Mouse (Mus musculus): ENCODE data around the gene Rbpj.

The Rbpj gene

DNA sequence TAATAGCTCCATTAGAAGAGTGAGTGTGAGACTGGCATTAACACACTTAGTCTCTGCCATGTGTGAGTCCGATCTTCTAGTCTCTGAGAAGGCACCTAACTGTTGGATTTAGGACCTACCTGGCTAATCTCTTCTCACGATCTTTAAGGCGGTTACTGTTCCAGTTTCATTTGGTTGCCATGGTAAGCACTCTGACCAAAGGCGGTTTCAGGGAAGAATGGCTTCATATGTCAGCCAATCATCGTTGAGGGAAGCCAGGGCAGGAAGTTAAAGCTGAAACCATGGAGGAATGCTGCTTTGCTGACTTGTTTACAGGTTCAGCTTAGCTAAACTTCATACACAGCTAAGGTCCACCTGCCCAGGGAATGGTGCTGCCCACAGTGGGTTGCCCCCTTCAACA is 41.4 kb downstream of the Rbpj start:
- no peak for DNase-seq (ENCODE audit: extremely low read depth, insufficient read length, low spot score)

DNA sequence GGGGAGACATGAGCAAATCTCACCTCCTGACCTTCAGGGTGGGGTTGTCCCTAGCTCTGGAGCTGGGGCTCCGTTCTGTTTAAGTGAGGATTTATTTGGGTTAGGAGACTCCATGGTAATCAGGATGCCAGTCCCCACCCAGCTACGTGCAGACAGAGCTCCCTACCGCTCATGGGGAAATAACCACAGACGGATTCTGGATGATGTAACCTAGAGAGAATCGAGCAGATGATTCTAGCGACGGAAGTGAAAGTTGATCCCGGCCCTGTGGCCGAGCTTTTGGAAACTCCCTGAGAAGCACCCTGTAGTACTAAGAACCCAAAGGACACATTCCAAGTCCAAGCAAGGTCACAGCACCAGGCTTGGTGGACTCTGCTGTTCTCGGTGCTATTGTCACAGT is 43.5 kb downstream of the Rbpj start:
- peak; percentile 68 for DNase-seq (ENCODE audit: extremely low read depth, insufficient read length, low spot score)

DNA sequence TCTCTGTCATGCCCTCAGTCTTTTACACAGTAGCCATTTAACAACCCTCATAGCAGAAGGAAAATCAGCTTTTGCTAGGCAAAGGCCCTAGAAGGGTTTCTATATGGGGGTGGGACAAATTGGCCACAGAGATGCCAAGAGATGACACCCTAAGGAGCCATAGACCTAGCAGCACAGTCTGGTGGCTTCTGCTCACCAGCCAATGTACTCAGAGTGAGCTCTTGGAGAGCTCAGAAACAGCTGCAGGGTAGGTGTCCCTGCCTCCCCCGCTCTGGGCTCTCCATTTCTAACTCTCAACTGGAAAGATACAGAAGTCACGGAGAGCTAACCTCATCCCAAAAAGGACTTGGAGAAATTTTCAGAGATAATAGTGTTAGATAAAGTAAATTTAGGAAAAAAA is 44.0 kb downstream of the Rbpj start:
- no peak for DNase-seq (ENCODE audit: extremely low read depth, insufficient read length, low spot score)

DNA sequence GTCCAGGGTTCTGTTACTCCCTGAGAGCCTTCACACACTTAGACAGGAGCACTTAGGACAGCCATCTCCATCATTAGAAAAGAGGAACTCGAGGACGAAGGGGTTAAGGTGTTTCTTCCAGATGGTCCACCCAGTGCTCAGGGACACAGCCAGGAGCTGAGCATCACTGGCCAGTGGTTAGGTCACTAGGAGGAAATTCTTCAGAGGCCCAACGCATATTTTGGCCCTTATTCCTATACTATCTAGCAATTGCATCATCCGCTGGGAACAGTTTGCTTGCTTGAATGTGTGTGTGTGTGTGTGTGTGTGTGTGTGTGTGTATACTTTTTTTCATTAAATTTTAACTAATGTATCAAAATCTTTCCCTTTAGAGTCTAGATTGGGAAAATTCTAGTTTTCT is 45.5 kb downstream of the Rbpj start:
- DNase-seq (ENCODE audit: extremely low read depth, insufficient read length, low spot score) = peak; percentile 46

DNA sequence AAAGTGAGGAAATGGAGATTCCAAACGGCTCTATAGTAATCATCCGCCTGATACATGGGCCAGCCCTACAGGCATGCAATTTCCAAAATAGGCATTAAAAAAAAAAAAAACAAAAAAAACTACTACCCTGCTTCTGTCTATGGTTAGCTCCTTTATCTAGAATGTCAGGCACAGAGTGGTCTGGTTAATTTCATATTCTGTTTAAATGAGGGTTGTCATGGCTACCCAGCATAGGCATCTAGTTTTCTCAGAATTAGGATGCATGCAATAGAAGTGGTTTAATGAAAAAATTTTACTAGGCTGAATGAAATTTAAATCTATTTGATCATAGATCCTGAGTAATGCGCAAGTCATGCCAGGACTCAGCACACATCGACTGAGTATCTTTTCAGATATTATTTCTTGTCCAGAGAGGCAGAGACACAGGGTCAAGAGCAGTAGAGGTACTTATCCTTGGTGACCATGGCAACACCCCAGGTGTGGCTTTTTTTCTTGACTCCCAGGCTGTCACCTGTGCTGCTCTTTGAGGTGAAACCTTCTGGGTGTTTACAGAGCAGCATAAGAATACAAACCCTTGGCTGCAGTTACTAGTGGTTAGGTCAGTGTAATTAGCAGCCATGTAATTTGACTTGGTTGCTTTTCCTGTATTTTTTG is 49.1 kb downstream of the Rbpj start:
- no peak for DNase-seq (ENCODE audit: extremely low read depth, insufficient read length, low spot score)

DNA sequence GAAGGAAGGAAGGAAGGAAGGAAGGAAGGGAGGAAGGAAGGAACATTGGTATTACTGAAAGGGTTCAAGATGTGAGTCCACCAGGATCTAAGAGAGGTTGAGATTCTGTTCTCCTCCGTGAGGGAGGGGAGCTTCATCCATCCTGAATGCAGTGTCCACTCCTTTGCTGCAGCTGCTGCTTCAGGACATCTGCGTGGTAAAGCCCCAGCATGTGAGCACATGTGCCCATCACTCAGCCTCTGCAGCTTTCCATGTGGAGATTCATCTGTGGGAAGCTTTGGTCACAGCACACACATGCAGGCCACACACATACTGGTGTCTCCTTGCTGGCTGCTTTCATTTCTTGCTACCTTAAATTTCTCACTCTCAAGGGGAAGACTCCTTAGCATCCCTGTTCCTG is 50.5 kb downstream of the Rbpj start:
- DNase-seq (ENCODE audit: extremely low read depth, insufficient read length, low spot score) = no peak

DNA sequence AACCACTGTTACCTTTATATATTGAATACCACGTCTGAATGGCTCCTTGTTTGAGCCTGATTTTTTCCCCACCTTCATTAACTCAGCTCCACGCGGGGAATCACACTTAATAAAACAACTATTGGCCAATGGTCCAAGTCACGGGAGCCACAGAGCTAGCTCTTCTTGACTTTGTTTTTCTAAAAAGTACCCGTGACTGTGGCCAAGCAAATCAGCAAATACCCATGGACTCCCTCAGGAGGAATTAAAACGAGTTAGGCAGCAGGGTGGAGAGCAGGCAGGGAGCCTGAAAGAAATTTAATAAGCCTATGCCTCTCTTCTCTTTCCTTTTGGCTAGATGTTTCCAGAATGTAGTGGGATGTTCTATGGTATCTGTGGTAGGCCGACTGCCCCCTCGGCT is 51.9 kb downstream of the Rbpj start:
- no peak for DNase-seq (ENCODE audit: extremely low read depth, insufficient read length, low spot score)

DNA sequence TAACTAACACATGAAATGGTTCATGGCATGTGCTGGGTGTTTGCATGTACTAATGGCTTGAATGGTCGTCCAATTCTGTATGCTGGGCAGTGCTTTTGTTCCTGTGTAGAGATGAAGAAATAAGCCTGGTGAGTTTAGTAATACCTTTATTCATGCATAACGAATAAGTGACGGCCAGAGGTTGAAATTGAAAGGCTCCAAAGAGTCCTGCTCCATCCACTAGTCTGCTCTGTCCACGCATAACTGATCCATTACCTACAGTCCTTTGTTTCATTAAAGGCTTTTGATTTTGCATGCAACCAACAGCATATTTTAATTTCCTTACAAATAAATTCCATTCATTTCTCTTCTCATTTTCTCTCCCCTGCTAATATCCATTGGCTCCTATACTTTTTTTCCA is 53.2 kb downstream of the Rbpj start:
- DNase-seq (ENCODE audit: extremely low read depth, insufficient read length, low spot score) = no peak

DNA sequence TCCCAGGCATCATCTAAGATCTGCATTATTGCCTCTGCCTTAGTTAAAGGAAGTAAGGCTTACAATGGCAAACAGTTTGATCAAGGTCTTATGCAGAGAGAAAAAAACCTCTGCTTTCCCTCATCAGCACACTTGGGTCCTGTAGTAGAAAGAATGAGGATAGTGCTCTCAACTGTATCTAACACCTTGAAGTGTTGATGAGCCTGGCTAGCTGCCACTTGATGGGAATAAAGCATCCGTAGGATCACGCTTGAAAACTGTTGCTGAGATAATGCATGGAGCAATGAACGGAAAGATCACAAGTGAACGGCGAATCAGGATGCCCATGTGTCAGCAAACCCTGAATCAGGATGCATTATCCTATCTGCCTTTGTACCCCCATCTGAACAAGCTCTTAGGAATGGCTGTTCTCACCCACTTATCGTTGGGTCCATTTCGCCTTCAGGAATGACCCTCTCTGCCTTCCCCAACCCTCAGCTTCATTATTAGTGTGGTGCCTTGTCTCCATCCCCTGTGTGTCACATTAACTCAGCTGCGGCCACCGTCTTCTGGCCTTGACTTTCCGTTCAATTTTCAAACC is 54.1 kb downstream of the Rbpj start:
- DNase-seq (ENCODE audit: extremely low read depth, insufficient read length, low spot score) = no peak

DNA sequence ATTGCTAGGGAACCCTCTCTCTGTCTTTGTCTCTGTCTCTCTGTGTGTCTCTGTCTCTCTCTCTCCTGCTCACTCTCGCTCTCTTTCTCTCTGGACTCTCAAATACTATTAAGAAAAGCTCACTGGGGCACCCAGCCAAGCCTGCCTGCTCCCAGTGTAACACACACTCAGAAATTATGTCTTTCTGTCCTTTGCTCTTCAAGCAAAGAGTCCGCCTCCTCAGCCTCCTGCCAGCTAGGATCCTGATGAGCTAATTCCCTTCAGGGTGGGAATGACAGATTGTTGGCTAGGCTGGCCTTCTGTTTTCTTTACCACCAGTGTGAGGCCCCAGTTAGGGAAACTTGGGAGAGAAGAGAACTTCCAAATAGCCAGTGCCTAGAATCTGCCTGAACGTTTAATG is 57.1 kb downstream of the Rbpj start:
- DNase-seq (ENCODE audit: extremely low read depth, insufficient read length, low spot score) = peak; percentile 51

DNA sequence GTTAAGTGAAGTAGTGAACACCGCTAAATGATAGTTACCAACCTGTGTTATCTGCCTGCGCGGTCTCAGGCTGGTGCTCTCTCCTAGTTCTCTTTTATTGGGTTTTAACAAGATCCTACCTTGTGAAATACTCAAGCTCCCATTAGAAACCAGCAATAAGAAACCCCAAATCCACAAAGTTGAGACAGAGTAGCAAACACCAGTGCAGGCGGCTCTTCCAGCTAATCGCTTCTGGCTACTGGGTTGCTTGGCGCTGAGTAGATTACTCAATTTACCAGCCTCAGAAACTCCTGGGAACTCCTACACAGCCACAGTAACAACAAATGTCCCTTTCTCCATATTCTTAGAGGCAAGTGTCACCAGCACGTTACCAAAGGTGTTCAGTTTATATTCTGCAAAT is 58.2 kb downstream of the Rbpj start:
- no peak for DNase-seq (ENCODE audit: extremely low read depth, insufficient read length, low spot score)

DNA sequence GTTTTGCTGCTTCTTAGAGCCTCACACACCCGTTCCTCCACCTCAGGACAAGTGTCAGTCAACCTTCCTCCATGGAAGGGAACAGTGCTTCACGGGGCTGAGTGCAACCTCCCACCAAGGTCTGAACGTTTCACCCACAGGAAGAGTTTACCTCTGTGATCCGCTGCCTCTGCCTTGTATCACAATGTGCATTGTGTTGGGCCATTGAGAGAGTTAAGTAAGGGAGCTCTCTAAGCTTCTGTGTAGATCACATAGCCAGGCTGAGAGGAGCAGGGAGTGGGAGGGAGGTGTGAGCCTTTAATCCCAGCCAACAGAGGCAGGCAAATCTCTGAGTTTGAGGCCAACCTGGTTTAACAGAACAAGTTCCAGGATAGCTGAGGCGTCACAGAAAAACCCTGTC is 58.9 kb downstream of the Rbpj start:
- no peak for DNase-seq (ENCODE audit: extremely low read depth, insufficient read length, low spot score)

DNA sequence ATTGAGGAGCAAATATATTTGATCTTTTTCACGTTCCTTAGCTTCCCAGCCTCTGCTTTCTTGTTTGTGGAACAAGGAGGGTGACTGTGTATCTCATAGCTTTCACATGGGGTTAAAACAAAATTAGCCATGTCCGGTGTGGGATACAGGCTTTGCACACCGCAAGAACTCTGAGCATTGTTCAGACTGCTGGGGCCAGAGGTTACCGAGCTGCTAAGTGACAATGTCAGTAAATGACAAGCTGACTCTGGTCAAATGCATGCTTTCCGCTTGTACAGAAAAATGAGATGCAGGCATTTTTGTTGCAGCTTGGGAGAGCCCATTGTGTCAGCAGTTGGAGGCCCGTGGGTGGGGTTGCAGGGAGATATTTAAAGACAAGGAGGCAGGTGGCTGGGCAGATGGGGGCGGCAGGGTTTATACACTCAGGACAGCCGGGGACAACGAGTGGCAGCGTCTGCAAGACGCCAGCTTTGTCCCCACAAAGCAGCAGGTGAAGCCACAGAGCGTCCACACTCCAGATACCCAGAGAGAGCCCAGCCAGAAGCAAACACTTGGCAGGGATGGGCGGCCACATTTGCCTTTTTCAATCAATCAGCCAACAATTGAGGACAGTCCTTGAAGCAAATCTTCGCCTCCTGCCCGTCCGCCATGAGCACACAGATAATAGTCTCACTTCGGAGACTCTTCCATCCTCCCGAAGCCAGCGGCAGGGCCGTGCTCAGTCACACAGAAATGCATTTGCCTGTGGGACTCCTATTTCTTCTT is 59.5 kb downstream of the Rbpj start:
- DNase-seq (ENCODE audit: extremely low read depth, insufficient read length, low spot score) = no peak

DNA sequence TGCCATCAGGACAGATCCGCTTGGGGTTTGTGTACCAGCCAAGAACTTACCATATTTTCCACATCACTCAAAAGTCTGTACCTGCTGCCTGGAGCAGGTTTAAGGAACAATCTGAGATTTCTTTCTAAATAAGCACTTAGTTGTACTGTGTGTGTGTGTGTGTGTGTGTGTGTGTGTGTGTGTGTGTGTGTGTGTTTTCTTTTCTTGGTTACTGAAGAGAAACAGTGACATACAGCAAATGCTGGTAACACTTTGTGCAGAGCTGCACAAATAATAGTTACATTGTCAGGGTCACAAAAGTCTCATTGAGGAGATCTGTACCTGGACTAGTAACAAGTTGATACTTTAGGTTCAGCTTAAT is 60.1 kb downstream of the Rbpj start:
- DNase-seq (ENCODE audit: extremely low read depth, insufficient read length, low spot score) = no peak

DNA sequence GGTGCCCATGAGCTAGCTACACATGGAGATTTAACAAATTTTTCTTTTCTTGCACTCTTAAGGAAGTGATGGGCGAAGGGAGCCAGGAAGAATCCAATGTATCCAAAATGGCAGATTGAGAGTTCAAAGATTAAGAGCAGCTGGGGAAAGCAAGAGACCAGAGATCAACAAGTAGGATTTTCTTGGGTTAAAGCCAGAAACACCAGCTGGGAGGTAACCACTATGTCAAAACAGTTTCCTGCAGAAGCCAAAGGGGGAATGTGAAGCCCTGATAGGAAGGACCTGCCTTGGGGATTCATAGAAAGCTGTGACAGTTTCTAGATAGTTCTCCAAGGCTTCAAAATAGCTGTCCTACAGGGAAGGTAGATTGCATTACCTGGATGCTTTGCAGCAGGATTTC is 63.9 kb downstream of the Rbpj start:
- no peak for DNase-seq (ENCODE audit: extremely low read depth, insufficient read length, low spot score)

DNA sequence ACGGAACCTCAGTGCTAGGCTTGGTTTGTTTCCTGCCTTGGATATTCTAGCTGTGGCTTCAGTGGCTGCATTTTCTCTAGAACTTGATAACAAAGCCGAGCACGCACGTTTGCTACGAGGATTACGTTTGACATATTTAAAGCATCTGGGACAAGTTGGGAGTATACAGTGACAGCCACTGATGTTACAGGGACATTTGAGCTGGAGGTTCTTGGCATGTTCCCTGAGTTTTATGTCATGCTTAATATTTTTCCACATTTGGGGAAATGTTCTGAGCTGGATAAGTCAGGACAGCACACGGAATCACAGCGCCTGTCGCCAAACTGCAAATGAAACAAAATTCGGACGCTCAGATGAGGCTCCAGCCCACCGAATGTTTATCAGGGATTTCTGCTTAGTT is 69.1 kb downstream of the Rbpj start:
- DNase-seq (ENCODE audit: extremely low read depth, insufficient read length, low spot score) = no peak

DNA sequence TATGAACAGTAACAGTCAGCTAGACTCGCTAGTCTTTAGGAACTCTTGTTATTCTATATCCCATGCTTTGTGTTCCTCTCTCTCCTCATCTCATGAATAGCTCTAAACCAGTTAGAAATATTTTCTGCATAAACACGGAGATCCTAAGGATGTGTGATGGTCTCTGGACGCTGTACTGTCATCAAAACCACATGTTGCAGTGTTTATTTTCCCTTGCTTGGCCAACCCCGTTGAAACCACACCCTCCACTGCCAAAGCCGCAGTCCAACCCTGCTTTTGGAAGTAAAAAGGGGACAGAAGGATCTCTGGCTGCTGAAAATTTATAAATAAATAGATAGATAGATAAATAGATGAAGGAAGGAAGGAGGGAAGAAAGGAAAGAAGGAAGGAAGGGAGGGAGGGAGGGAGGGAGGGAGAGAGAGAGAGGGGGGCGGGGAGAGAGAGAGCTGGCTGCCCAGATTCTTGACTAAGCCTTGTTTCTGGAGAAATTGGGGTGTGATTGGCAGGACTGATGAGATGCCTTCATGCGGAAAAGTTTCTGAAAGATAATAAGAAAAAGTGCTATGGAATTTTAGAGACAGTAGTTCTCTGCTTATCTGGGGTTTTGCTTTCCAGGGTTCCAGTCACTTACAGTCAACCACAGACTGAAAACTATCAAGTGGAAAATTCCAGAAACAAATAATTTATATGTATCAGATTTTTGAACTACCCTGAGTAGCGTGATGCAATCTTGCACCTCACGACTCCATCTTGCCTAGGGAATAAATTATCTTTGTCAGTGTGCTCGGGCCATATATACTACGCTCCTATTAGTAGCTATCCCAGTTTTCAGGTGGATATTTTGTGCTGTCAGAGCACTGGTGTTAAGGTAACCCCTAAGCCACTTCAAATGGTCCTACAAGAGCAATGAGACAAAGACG is 70.9 kb downstream of the Rbpj start:
- DNase-seq (ENCODE audit: extremely low read depth, insufficient read length, low spot score) = peak; percentile 63

DNA sequence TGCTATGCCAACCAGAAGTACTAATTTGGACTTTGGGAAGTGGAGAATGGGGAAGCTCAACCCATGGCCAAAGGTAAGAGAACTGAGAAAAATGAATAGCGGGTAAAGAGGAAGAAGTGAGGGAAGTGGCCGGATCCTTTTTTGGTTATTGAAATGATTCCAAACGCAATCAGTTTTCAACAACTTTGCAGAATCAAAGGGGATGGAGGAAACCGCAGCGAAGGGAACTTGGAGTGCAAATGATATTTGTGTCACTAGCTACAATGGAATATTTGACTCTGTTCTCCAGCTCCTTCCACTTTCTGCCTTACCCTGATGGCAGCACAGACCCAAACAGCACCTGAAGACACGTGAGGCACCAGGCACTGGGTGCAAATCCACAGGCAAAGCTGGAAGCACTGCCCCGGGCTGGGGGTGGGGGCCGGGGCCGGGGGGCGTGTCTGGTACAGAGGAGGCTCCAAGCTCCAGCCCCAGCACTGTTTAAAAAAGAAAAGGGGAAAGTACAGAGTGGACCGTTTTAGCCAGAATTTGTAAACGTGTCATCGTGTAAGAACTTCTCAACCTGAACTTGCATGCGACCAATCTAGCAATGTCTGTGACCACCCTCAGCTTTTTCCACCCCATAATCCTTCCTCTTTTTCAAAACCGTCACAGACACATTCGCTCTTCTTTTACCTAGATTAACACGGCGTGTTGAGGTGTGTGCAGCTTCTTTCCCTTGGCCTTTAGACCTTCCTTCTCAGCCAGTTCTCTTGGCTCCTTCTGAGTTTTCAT is 74.1 kb downstream of the Rbpj start:
- DNase-seq (ENCODE audit: extremely low read depth, insufficient read length, low spot score) = no peak

DNA sequence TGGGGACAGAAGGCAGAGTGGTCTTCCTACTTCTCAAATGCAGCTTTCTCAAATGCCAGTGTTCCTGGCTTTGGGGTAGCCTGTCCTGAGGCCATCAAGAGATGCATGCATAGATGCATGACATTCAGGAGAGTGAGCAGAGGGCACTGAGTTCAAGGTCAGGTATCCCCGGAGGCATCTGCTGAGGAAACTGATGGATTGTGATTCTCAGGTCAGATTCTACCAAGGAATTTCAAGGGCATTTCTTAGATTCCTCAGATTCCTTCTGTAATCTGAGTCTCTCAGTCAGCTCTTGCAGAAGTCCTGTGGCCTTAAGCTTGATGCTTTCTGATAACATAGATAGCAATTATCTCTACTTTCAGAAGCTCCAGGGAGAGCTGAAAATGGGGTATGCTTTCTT is 76.1 kb downstream of the Rbpj start:
- DNase-seq (ENCODE audit: extremely low read depth, insufficient read length, low spot score) = no peak

DNA sequence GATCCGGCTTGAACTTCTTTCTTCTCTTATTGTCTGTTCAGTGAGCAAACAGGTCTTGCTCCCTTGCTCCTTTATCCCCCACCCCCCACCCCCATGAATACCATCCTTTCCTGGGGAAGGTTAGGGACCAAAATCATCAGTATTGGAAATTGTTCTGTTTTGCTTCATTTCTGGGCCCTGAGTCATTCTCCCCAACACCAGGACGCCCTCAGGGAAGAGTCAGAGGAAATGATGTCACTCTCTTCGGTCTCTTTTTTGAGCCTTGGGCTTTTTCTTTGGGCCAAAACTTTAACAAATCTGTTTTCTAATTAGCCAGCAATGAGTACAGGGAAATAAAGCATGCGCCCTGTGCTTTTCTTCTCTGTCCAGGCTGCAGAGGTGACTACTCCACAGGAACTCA is 77.4 kb downstream of the Rbpj start:
- no peak for DNase-seq (ENCODE audit: extremely low read depth, insufficient read length, low spot score)

DNA sequence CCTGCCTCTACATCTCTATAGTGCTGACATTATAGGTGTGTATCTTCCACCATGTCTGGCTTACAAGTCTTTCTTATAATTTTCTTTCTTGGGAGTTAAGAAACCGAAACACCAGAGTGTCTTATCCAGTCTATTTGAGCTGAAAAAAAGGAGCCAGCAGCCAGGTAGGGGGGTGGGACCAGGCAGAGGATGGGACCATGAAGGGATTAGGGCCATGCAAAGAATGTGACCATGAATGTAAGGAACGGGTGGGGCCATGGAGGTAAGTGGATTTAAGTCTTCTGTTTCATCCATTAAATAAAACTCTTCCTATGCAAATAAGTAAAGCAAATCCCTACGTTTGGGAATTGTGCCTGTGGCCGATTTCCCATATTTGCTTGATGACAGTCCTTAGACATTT is 78.0 kb downstream of the Rbpj start:
- DNase-seq (ENCODE audit: extremely low read depth, insufficient read length, low spot score) = no peak
